ENCODE assay signal across 12 mouse cellular contexts in genomic region chr19:58244148-58244547, GRCm38 (mm10).
A peak's percentile ranks its signal among the peaks of the same experiment; 100 is the strongest.
DNase-seq lines count a peak whose midpoint lies in the region; ATAC-seq lines count a peak whose summit lies in the region.
"Had no signal": no experiment of that assay in that cellular context is flagged by ENCODE, and none has a peak within 500 bp of the region (broad histone marks: within the 10 kb centered on the region; RNA-seq: fewer than 3 reads in every experiment).

No protein-coding gene starts in this region.

- no peak for ATAC-seq in hindbrain, embryonic 15.5 days (ENCODE audit: low FRiP score, low read depth)
- no peak for ATAC-seq in hindbrain, embryonic 11.5 days (ENCODE audit: low FRiP score)
- no peak for ATAC-seq in limb, embryonic 15.5 days (ENCODE audit: insufficient number of reproducible peaks, low FRiP score, low TSS enrichment, low read depth)
- no peak for ATAC-seq in inflammation-experienced regulatory T-cells, adult 6 months
- ATAC-seq: forebrain, embryonic 14.5 days had no signal

- H3K4me2 ChIP-seq in hindbrain, embryonic 15.5 days, result no peak overlapping the region
- H3K4me2 ChIP-seq in hindbrain, embryonic 11.5 days (replicated peaks; ENCODE audit: low read depth, low read length), result no peak overlapping the region
- no peak overlapping the region for H3K4me2 ChIP-seq in limb, embryonic 15.5 days
- H3K4me2 ChIP-seq: liver, embryonic 12.5 days had no signal

- H3K4me1 ChIP-seq in hindbrain, embryonic 15.5 days (replicated peaks), result peaks cover 24% of the 10 kb centered on the region
- H3K4me1 ChIP-seq in hindbrain, embryonic 11.5 days (replicated peaks; ENCODE audit: control insufficient read depth, insufficient read depth, low read length), result no peaks in the 10 kb centered on the region
- peaks cover 6% of the 10 kb centered on the region; the same call in 1 of the 2 replicates for H3K4me1 ChIP-seq in limb, embryonic 15.5 days

- no peak for DNase-seq in hindbrain, embryonic 11.5 days (ENCODE audit: low spot score)
- DNase-seq in 416B (ENCODE audit: low read depth), result peak; percentile 10
- peak; percentile 35 for DNase-seq in embryo, embryonic 11 days
- DNase-seq in thymus, postnatal 25 days, result no peak
- DNase-seq: adrenal gland, postnatal 25 days; kidney, adult 8-10 months; thymus, postnatal 36 days had no signal

- H3K27ac ChIP-seq in hindbrain, embryonic 15.5 days (replicated peaks), result peak overlapping the region; percentile 51; the same call in 1 of the 2 replicates
- H3K27ac ChIP-seq in hindbrain, embryonic 11.5 days (ENCODE audit: low read depth, low read length), result no peak overlapping the region
- 0 out of 2 replicates have a peak overlapping the region, but pooled peaks have one; percentile 38 for H3K27ac ChIP-seq in limb, embryonic 15.5 days
- H3K27ac ChIP-seq: liver, embryonic 12.5 days had no signal

- H3K36me3 ChIP-seq in hindbrain, embryonic 15.5 days, result no peaks in the 10 kb centered on the region
- no peaks in the 10 kb centered on the region for H3K36me3 ChIP-seq in hindbrain, embryonic 11.5 days (ENCODE audit: control insufficient read depth, insufficient read depth, low read length)
- H3K36me3 ChIP-seq in limb, embryonic 15.5 days, result no peaks in the 10 kb centered on the region
- H3K36me3 ChIP-seq: liver, embryonic 12.5 days had no signal

- peak overlapping the region; percentile 26; the same call in 1 of the 2 replicates for H3K9ac ChIP-seq in hindbrain, embryonic 15.5 days
- H3K9ac ChIP-seq in hindbrain, embryonic 11.5 days (ENCODE audit: low read depth, low read length), result no peak overlapping the region
- no peak overlapping the region for H3K9ac ChIP-seq in limb, embryonic 15.5 days
- H3K9ac ChIP-seq: liver, embryonic 12.5 days had no signal

- 62% methylated on average over 4 of the region's 4 CpGs for WGBS in hindbrain, embryonic 15.5 days
- 66% methylated on average over 4 of the region's 4 CpGs for WGBS in hindbrain, embryonic 11.5 days
- 23% methylated on average over 4 of the region's 4 CpGs for WGBS in limb, embryonic 15.5 days

- no peaks in the 10 kb centered on the region for H3K27me3 ChIP-seq in hindbrain, embryonic 15.5 days
- no peaks in the 10 kb centered on the region for H3K27me3 ChIP-seq in hindbrain, embryonic 11.5 days (ENCODE audit: control insufficient read depth, insufficient read depth, low read length)
- no peaks in the 10 kb centered on the region; the same call in 1 of the 2 replicates for H3K27me3 ChIP-seq in limb, embryonic 15.5 days
- H3K27me3 ChIP-seq: liver, embryonic 12.5 days had no signal

- no peaks in the 10 kb centered on the region for H3K9me3 ChIP-seq in hindbrain, embryonic 15.5 days
- no peaks in the 10 kb centered on the region for H3K9me3 ChIP-seq in hindbrain, embryonic 11.5 days (ENCODE audit: control insufficient read depth, low read length)
- H3K9me3 ChIP-seq in limb, embryonic 15.5 days, result no peaks in the 10 kb centered on the region
- H3K9me3 ChIP-seq: liver, embryonic 12.5 days had no signal

- no peak overlapping the region for H3K4me3 ChIP-seq in hindbrain, embryonic 15.5 days
- H3K4me3 ChIP-seq in hindbrain, embryonic 11.5 days (ENCODE audit: low read depth, low read length), result no peak overlapping the region
- no peak overlapping the region for H3K4me3 ChIP-seq in limb, embryonic 15.5 days
- H3K4me3 ChIP-seq: liver, embryonic 12.5 days had no signal

Comparison
In these comparisons a context has a peak if more than half of its experiments do, and no peak if none do; other contexts are left out.
1. DNase-seq: peak in 416B (single experiment) and embryo, embryonic 11 days (single experiment); none in hindbrain, embryonic 11.5 days (single experiment) and thymus, postnatal 25 days (single experiment).